8 mouse cellular contexts compared by ENCODE assay signal in the genomic region with DNA sequence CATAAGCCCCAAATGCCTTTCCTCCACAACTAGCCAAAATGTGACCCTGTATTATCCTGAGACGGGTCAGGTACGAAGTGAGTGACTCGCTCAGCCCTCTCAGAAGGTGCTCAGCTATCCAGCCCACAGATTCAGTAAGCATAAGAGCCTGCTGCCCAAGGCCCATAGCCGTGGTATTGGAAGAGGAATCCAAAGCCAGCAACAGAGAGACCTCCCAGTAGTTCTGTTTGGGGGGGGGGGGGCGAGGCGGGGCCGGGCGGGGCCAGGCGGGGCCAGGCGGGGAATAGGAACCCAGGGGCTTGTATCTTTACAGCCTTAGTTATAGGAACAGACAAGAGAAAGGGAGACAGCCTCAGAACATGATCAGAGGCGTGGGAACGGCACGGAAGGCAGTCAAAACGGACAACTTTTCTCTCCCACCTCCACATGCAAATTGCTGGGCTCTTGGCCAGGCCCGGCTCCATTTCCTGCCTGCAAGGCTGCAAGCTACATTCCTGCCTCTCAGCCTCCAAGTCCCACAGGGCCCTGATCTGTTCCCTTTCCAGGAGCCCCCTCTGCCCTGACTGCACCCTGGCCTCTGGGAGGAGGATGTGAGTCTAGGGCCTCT. TPM values are rescaled to one million over a fixed set of nuclear protein-coding genes. Genes with fewer than 3 reads are reported as not detected.
DNase-seq lines count a peak whose midpoint lies in the region; ATAC-seq and TF ChIP-seq lines count a peak whose summit lies in the region.

No protein-coding gene starts in this region.

- no peaks in the 10 kb centered on the region for H3K9me3 ChIP-seq in hindbrain, postnatal 0 days (ENCODE audit: low read length)
- no peaks in the 10 kb centered on the region for H3K9me3 ChIP-seq in lung, embryonic 16.5 days (ENCODE audit: control insufficient read depth, low read length)

- peak; percentile 35 for DNase-seq in CD4-positive helper T cell, adult 2 months (ENCODE audit: low read depth, low spot score)
- DNase-seq in embryo, embryonic 10 days (ENCODE audit: low spot score): peak; percentile 59
- peak; percentile 86 for DNase-seq in gastrocnemius, postnatal 14 days
- DNase-seq in hindbrain, postnatal 0 days (ENCODE audit: low spot score): peak; percentile 56
- peak; percentile 82 to 84 for DNase-seq in layer of hippocampus, postnatal 36 days
- DNase-seq in skeletal muscle tissue, adult 2 months (ENCODE audit: low read depth, low spot score): peak; percentile 53

- no peak overlapping the region for H3K4me3 ChIP-seq in hindbrain, postnatal 0 days (ENCODE audit: low read length)
- peak overlapping the region; percentile 23 for H3K4me3 ChIP-seq in lung, embryonic 16.5 days (ENCODE audit: low read length)

- TF ChIP-seq CTCF in hindbrain, postnatal 0 days (IDR thresholded peaks at IDR 0.05; ENCODE audit: low read depth): no peak

- 0 out of 2 replicates have a peak overlapping the region, but pooled peaks have one; percentile 16 for H3K4me2 ChIP-seq in hindbrain, postnatal 0 days (ENCODE audit: low read depth, low read length)
- peak overlapping the region; percentile 48 for H3K4me2 ChIP-seq in lung, embryonic 16.5 days (ENCODE audit: low read depth, low read length)

- H3K4me1 ChIP-seq in hindbrain, postnatal 0 days (ENCODE audit: insufficient read depth, low read length): no peaks in the 10 kb centered on the region; the same call in 1 of the 2 replicates
- peaks cover 58% of the 10 kb centered on the region for H3K4me1 ChIP-seq in lung, embryonic 16.5 days (replicated peaks; ENCODE audit: control insufficient read depth, insufficient read depth, low read length)

- H3K27ac ChIP-seq in hindbrain, postnatal 0 days: peak overlapping the region; percentile 51
- H3K27ac ChIP-seq in lung, embryonic 16.5 days (ENCODE audit: low read length): peak overlapping the region; percentile 97

- 0 out of 2 replicates have a peak overlapping the region, but pooled peaks have one; percentile 5 for H3K9ac ChIP-seq in hindbrain, postnatal 0 days (replicated peaks; ENCODE audit: low read length)
- peak overlapping the region; percentile 56 for H3K9ac ChIP-seq in lung, embryonic 16.5 days (ENCODE audit: low read length)

- no peak for ATAC-seq in hindbrain, postnatal 0 days
- ATAC-seq in lung, embryonic 16.5 days (ENCODE audit: low read depth): peak; percentile 71
- ATAC-seq in erythroblast, adult 5-6 weeks (replicated peaks; ENCODE audit: low FRiP score, poor library complexity, severe bottlenecking): no peak

- H3K36me3 ChIP-seq in hindbrain, postnatal 0 days (ENCODE audit: insufficient read depth, low read length): no peaks in the 10 kb centered on the region
- H3K36me3 ChIP-seq in lung, embryonic 16.5 days (ENCODE audit: control insufficient read depth, insufficient read depth, low read length): no peaks in the 10 kb centered on the region

- H3K27me3 ChIP-seq in hindbrain, postnatal 0 days (ENCODE audit: insufficient read depth, low read length): no peaks in the 10 kb centered on the region
- H3K27me3 ChIP-seq in lung, embryonic 16.5 days (ENCODE audit: control insufficient read depth, insufficient read depth, low read depth, low read length): no peaks in the 10 kb centered on the region

- 23% methylated on average over 13 of the region's 15 CpGs for WGBS in hindbrain, postnatal 0 days
- 14% methylated on average over 15 of the region's 15 CpGs for WGBS in lung, embryonic 16.5 days

- intact Hi-C loops in gastrocnemius, postnatal 14 days (cut with DNase I; ENCODE audit: low total_unique reads): no loop called here

RNA-seq across cellular contexts. Expression of a gene that starts 15.4 kb away (rescaled TPM):
- total RNA-seq in gastrocnemius, postnatal 14 days (2021): under 1 TPM; 0.04 to 0.53 TPM
- 0.40 and 4.4 TPM in 2 replicates for total RNA-seq in hindbrain, postnatal 0 days (2014; rRNA removed)
- 0.77 and 1.2 TPM in 2 replicates for polyA plus RNA-seq in hindbrain, postnatal 0 days (2015; fragmentation: Nextera tagmentation; extraction: Ambion mirVana)
- 1 to 10 TPM in 1 of 2 experiments, under 1 TPM in 1; 0.40 to 1.6 TPM for total RNA-seq in layer of hippocampus, postnatal 36 days (2021)
- 3.9 and 5.9 TPM in 2 replicates for polyA plus RNA-seq in lung, embryonic 16.5 days (2015; fragmentation: Nextera tagmentation; extraction: Ambion mirVana)
- not detected in 2 replicates for total RNA-seq in erythroblast, adult 5-6 weeks (2015; ENCODE audit: low replicate concordance)
- not detected in 2 replicates for total RNA-seq in erythroblast, adult 5-6 weeks (2017; ENCODE audit: low replicate concordance)

RNA-seq across cellular contexts. Expression of a gene that starts 31.2 kb away (rescaled TPM):
- not detected for total RNA-seq in gastrocnemius, postnatal 14 days (2021)
- 3.2 and 4.8 TPM in 2 replicates for total RNA-seq in hindbrain, postnatal 0 days (2014; rRNA removed)
- polyA plus RNA-seq in hindbrain, postnatal 0 days (2015; fragmentation: Nextera tagmentation; extraction: Ambion mirVana): 5.2 and 5.4 TPM in 2 replicates
- under 1 TPM in 1 of 2 experiments, not detected in 1; 0.12 TPM for total RNA-seq in layer of hippocampus, postnatal 36 days (2021)
- 1.5 and 1.6 TPM in 2 replicates for polyA plus RNA-seq in lung, embryonic 16.5 days (2015; fragmentation: Nextera tagmentation; extraction: Ambion mirVana)
- not detected in 2 replicates for total RNA-seq in erythroblast, adult 5-6 weeks (2015; ENCODE audit: low replicate concordance)
- total RNA-seq in erythroblast, adult 5-6 weeks (2017; ENCODE audit: low replicate concordance): not detected in 2 replicates

RNA-seq across cellular contexts. Expression of a gene that starts 33.0 kb away (rescaled TPM):
- under 1 TPM; 0.25 to 0.35 TPM for total RNA-seq in gastrocnemius, postnatal 14 days (2021)
- total RNA-seq in hindbrain, postnatal 0 days (2014; rRNA removed): 0.78 and 0.90 TPM in 2 replicates
- 0.33 and 0.44 TPM in 2 replicates for polyA plus RNA-seq in hindbrain, postnatal 0 days (2015; fragmentation: Nextera tagmentation; extraction: Ambion mirVana)
- total RNA-seq in layer of hippocampus, postnatal 36 days (2021): under 1 TPM; 0.15 TPM
- polyA plus RNA-seq in lung, embryonic 16.5 days (2015; fragmentation: Nextera tagmentation; extraction: Ambion mirVana): 0.04 and 0.23 TPM in 2 replicates
- not detected in 2 replicates for total RNA-seq in erythroblast, adult 5-6 weeks (2015; ENCODE audit: low replicate concordance)
- not detected in 2 replicates for total RNA-seq in erythroblast, adult 5-6 weeks (2017; ENCODE audit: low replicate concordance)

Comparison
In these comparisons a context has a peak if more than half of its experiments do, and no peak if none do; other contexts are left out.
1. DNase-seq: peak in every context shown above with its lines; median percentile 86 in gastrocnemius, postnatal 14 days; 83 in layer of hippocampus, postnatal 36 days; 59 in embryo, embryonic 10 days; 56 in hindbrain, postnatal 0 days; 53 in skeletal muscle tissue, adult 2 months; 35 in CD4-positive helper T cell, adult 2 months.